Mouse (Mus musculus) limb, embryonic 15.5 days (tissue): Measurements from ENCODE around the gene Rbfox1. TPM values are rescaled to one million over a fixed set of nuclear protein-coding genes. Genes with fewer than 3 reads are reported as not detected.

Experiments used
- ATAC-seq: fragments of 200-750 bp; cut with Nextera tagmentation; 2 replicates; pipeline ENCODE4 v1.8.0; 2017; ENCODE audit warnings: low read depth, moderate TSS enrichment; ENCODE audit not compliant: insufficient number of reproducible peaks, low FRiP score, low TSS enrichment
- H3K27ac ChIP-seq: fragments of 300-500 bp; sonication (generic); 2 replicates; pipeline ENCODE4 v1.5.1; 2015; ENCODE audit warnings: moderate library complexity, mild to moderate bottlenecking, inconsistent platforms
- H3K27me3 ChIP-seq: fragments of 300-500 bp; sonication (generic); 2 replicates; pipeline ENCODE4 v1.6.1; 2015; ENCODE audit warnings: inconsistent platforms
- H3K36me3 ChIP-seq: fragments of 300-500 bp; sonication (generic); 2 replicates; pipeline ENCODE4 v1.6.1; 2015; ENCODE audit warnings: inconsistent platforms
- H3K4me1 ChIP-seq: fragments of 300-500 bp; sonication (generic); 2 replicates; pipeline ENCODE4 v1.6.1; 2015; ENCODE audit warnings: inconsistent platforms
- H3K4me2 ChIP-seq: fragments of 300-500 bp; sonication (generic); 2 replicates; pipeline ENCODE4 v1.6.1; 2015; ENCODE audit warnings: mild to moderate bottlenecking, inconsistent platforms
- H3K4me3 ChIP-seq: fragments of 300-500 bp; sonication (generic); 2 replicates; pipeline ENCODE4 v1.5.1; 2015; ENCODE audit warnings: mild to moderate bottlenecking, inconsistent platforms
- H3K9ac ChIP-seq: fragments of 300-500 bp; sonication (generic); 2 replicates; pipeline ENCODE4 v1.6.1; 2015; ENCODE audit warnings: inconsistent platforms
- H3K9me3 ChIP-seq: fragments of 300-500 bp; sonication (generic); 2 replicates; pipeline ENCODE4 v1.6.1; 2016; ENCODE audit warnings: inconsistent platforms
- WGBS: fragments of 180-500 bp; shearing (Covaris S2); methylation state at CpG from one replicate; pipeline ENCODE4 v1.1.7; 2015; 5-methylcytosine and 5-hydroxymethylcytosine counted together
- polyA plus RNA-seq: library from polyadenylated mRNA; unstranded; fragments of >200 nt; fragmentation: Nextera tagmentation; extraction: Ambion mirVana; gene quantifications from 2 replicates; pipeline ENCODE4 v1.2.1, GENCODE M21; 2015

Gene Rbfox1
- polyA plus RNA-seq, 1 experiment from 2014 or later, result 4.0 TPM

DNA sequence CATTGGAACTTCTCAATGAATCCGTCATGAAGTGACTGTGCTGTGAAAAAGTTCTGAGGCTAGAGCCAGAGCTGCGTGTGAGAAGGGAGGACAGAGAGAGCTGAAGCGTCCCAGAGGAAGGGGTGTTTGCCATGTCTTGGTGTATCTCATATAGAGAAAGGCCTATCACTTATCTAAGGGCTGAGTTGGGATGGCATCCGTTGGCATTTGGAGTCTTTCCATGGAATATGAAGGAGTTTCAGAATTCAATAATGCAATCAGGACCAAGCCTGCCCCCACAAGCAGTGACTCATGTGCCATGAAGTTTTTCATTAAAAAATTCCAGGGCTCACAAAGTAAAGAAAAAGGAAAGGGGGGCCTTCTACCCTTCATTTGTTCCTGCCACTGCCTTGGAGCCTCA, 112.0 kb downstream of the Rbfox1 start:
- no peaks in the 10 kb centered on the region for H3K27me3 ChIP-seq
- no peak overlapping the region for H3K4me2 ChIP-seq
- ATAC-seq, result no peak
- no peak overlapping the region for H3K27ac ChIP-seq
- H3K36me3 ChIP-seq, result no peaks in the 10 kb centered on the region
- H3K4me1 ChIP-seq, result no peaks in the 10 kb centered on the region
- no peak overlapping the region for H3K9ac ChIP-seq
- no peaks in the 10 kb centered on the region for H3K9me3 ChIP-seq
- H3K4me3 ChIP-seq, result no peak overlapping the region
- 62% methylated on average over 4 of the region's 4 CpGs for WGBS

DNA sequence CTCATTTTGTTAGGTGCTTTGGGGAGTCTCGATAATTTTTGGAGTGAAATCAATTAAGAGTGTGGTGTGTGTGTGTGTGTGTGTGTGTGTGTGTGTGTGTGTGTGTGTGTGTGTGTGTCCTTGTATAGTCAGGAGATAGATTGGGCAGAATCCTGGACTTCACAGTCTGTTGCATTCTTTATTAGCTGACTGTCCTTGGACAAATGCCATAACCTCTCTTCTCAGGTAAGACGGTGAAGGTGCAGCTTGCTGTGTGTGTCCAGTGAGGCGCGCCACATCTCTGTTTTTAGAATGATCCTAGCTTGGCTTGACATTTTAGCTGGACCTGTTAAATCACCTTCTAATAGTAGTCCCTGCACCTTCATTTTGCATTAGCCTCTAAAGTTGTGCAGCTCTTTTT, 112.5 kb downstream of the Rbfox1 start:
- 81% methylated on average over 4 of the region's 4 CpGs for WGBS
- no peak for ATAC-seq
- no peak overlapping the region for H3K4me2 ChIP-seq

GRCm38 (mm10) chr16:6000016-6000415, 114.9 kb downstream of the Rbfox1 start:
- no peak overlapping the region for H3K4me3 ChIP-seq
- H3K9ac ChIP-seq, result no peak overlapping the region
- WGBS, result 60% methylated on average over 1 of the region's 1 CpGs
- ATAC-seq, result no peak
- H3K36me3 ChIP-seq, result no peaks in the 10 kb centered on the region
- H3K27ac ChIP-seq, result no peak overlapping the region
- H3K9me3 ChIP-seq, result no peaks in the 10 kb centered on the region
- no peak overlapping the region for H3K4me2 ChIP-seq
- no peaks in the 10 kb centered on the region for H3K27me3 ChIP-seq
- no peaks in the 10 kb centered on the region for H3K4me1 ChIP-seq

More for the DNA sequence above, 112.5 kb downstream of the Rbfox1 start:
- Histone ChIP-seq H3K4me3 (no peak overlapping the region), H3K27ac (no peak overlapping the region), H3K36me3 (no peaks in the 10 kb centered on the region), H3K9me3 (no peaks in the 10 kb centered on the region), H3K27me3 (no peaks in the 10 kb centered on the region), H3K9ac (no peak overlapping the region), H3K4me1 (no peaks in the 10 kb centered on the region)

GRCm38 (mm10) chr16:6006996-6007395, 121.8 kb downstream of the Rbfox1 start:
- no peak for ATAC-seq
- H3K27me3 ChIP-seq, result no peaks in the 10 kb centered on the region
- H3K4me1 ChIP-seq, result no peaks in the 10 kb centered on the region
- H3K9ac ChIP-seq, result no peak overlapping the region
- no peaks in the 10 kb centered on the region for H3K9me3 ChIP-seq
- no peaks in the 10 kb centered on the region for H3K36me3 ChIP-seq
- H3K27ac ChIP-seq, result no peak overlapping the region
- no peak overlapping the region for H3K4me3 ChIP-seq
- no peak overlapping the region for H3K4me2 ChIP-seq

DNA sequence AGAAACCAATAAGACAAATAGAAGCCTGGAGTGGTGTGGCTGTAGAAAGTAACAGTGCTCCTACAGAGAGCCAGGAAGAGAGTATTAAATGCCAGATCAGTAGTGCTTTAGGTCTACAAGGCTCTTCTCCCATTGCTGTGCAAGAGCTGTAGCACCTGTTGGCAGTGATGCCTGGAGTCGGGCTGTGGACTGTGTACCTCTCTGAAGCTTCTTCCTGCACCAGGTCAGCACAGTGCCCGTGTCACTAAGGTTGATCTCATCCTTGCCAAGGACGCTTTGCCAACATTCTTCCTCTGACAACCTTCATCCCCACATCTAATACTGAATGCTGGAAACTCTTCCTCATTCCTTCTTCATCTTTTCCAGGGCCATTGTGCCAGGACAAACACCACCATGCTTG, 127.7 kb downstream of the Rbfox1 start:
- Histone ChIP-seq H3K4me3 (no peak overlapping the region), H3K4me2 (no peak overlapping the region), H3K4me1 (no peaks in the 10 kb centered on the region), H3K9me3 (no peaks in the 10 kb centered on the region), H3K9ac (no peak overlapping the region), H3K27me3 (no peaks in the 10 kb centered on the region), H3K36me3 (no peaks in the 10 kb centered on the region), H3K27ac (no peak overlapping the region)
- WGBS, result 68% methylated on average over 3 of the region's 3 CpGs
- ATAC-seq, result no peak

- Histone ChIP-seq H3K4me3 (no peak overlapping the region), H3K36me3 (no peaks in the 10 kb centered on the region), H3K27ac (no peak overlapping the region), H3K9ac (no peak overlapping the region), H3K4me1 (no peaks in the 10 kb centered on the region), H3K27me3 (no peaks in the 10 kb centered on the region), H3K9me3 (no peaks in the 10 kb centered on the region), H3K4me2 (no peak overlapping the region)
- WGBS, result 40% methylated on average over 5 of the region's 5 CpGs
- no peak for ATAC-seq
Observed at GRCm38 (mm10) chr16:6018639-6019038, 133.5 kb downstream of the Rbfox1 start.

DNA sequence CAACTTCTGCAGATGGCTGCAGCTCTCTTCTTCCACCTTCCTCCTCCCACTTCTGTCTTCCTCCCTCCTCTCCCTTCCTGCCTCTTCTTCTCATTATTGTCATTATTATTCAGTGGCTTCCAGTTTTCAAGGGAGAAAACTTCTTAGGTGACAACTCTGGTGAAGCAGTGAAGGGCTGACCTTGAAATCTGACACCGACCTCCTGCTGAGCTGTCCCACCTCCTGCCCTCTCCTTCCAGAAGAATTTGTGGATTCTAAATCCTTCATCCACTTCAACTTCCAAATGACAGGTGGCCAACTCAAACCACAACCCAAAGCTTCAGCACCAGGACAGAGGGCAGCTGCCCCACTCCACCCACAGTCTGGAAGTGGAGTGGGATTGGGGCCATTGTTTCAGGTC, 134.2 kb downstream of the Rbfox1 start:
- Histone ChIP-seq H3K4me3 (no peak overlapping the region), H3K4me2 (no peak overlapping the region), H3K4me1 (no peaks in the 10 kb centered on the region), H3K27me3 (no peaks in the 10 kb centered on the region), H3K9me3 (no peaks in the 10 kb centered on the region), H3K36me3 (no peaks in the 10 kb centered on the region), H3K27ac (no peak overlapping the region), H3K9ac (no peak overlapping the region)
- 17% methylated on average over 1 of the region's 1 CpGs for WGBS
- ATAC-seq, result no peak

DNA sequence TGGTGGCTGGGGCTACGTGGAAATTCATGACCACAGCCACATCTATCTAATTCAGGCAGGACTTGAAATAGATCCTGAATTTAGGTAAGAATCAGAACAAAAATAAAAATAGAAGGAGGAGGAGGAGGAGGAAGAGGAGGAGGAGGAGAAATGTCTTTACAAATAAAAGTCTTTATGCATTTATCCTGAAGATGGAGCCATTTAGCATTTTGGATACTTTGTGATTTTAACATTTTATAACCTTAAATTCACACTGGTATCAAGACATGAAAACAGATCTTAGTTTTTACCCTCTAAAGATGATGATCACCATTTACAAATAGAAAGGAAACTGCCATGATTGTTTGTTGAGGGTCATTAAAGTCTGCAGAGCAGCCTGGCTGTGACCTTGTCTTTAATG, 146.1 kb downstream of the Rbfox1 start:
- Histone ChIP-seq H3K4me2 (no peak overlapping the region), H3K9ac (no peak overlapping the region), H3K4me3 (no peak overlapping the region), H3K4me1 (no peaks in the 10 kb centered on the region), H3K27ac (no peak overlapping the region), H3K36me3 (no peaks in the 10 kb centered on the region), H3K27me3 (no peaks in the 10 kb centered on the region), H3K9me3 (no peaks in the 10 kb centered on the region)
- ATAC-seq, result no peak
- WGBS, result 75% methylated on average over 1 of the region's 1 CpGs

GRCm38 (mm10) chr16:6032563-6032962, 147.4 kb downstream of the Rbfox1 start:
- no peaks in the 10 kb centered on the region for H3K27me3 ChIP-seq
- H3K4me1 ChIP-seq, result no peaks in the 10 kb centered on the region
- H3K9ac ChIP-seq, result no peak overlapping the region
- no peak overlapping the region for H3K27ac ChIP-seq
- H3K4me3 ChIP-seq, result no peak overlapping the region
- no peaks in the 10 kb centered on the region for H3K9me3 ChIP-seq
- no peaks in the 10 kb centered on the region for H3K36me3 ChIP-seq
- H3K4me2 ChIP-seq, result no peak overlapping the region
- ATAC-seq, result no peak
- 85% methylated on average over 7 of the region's 7 CpGs for WGBS

- H3K36me3 ChIP-seq, result no peaks in the 10 kb centered on the region
- 79% methylated on average over 3 of the region's 3 CpGs for WGBS
- H3K27me3 ChIP-seq, result no peaks in the 10 kb centered on the region
- H3K4me2 ChIP-seq, result no peak overlapping the region
- H3K4me1 ChIP-seq, result no peaks in the 10 kb centered on the region
- no peak overlapping the region for H3K9ac ChIP-seq
- no peak overlapping the region for H3K4me3 ChIP-seq
- ATAC-seq, result no peak
- no peak overlapping the region for H3K27ac ChIP-seq
- no peaks in the 10 kb centered on the region for H3K9me3 ChIP-seq
Observed at GRCm38 (mm10) chr16:6034876-6035275, 149.7 kb downstream of the Rbfox1 start.

DNA sequence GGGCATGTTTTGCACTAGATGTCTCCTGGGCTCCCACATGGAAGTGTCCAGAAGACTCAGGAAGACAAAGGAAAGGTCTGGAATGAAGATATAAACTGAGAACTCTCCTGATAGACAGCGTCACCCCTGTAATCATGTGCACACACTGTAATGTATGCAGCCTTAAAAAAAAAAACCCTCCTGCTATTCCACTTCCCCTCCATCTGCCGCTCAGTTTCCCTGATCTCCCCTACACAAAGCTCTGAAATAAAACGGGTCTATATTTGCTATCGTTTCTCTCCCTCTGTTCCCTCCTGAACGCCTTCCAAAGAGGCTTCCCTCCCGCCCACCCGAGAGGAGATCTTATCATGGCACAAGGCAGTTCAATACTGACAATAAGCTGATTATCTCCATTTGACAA, 151.9 kb downstream of the Rbfox1 start:
- no peaks in the 10 kb centered on the region for H3K36me3 ChIP-seq
- no peak for ATAC-seq

GRCm38 (mm10) chr16:6042766-6043165, 157.6 kb downstream of the Rbfox1 start:
- H3K27me3 ChIP-seq, result no peaks in the 10 kb centered on the region
- no peaks in the 10 kb centered on the region for H3K36me3 ChIP-seq
- H3K4me2 ChIP-seq, result no peak overlapping the region
- 72% methylated on average over 3 of the region's 3 CpGs for WGBS
- no peak for ATAC-seq
- H3K27ac ChIP-seq, result no peak overlapping the region
- H3K9ac ChIP-seq, result no peak overlapping the region
- H3K4me3 ChIP-seq, result no peak overlapping the region
- H3K9me3 ChIP-seq, result no peaks in the 10 kb centered on the region
- H3K4me1 ChIP-seq, result no peaks in the 10 kb centered on the region

More for the DNA sequence above, 151.9 kb downstream of the Rbfox1 start:
- H3K4me1 ChIP-seq, result no peaks in the 10 kb centered on the region
- no peak overlapping the region for H3K4me3 ChIP-seq
- no peak overlapping the region for H3K4me2 ChIP-seq
- no peak overlapping the region for H3K9ac ChIP-seq
- no peak overlapping the region for H3K27ac ChIP-seq
- no peaks in the 10 kb centered on the region for H3K27me3 ChIP-seq
- 84% methylated on average over 7 of the region's 7 CpGs for WGBS
- no peaks in the 10 kb centered on the region for H3K9me3 ChIP-seq

- 87% methylated on average over 1 of the region's 1 CpGs for WGBS
- Histone ChIP-seq H3K27me3 (no peaks in the 10 kb centered on the region), H3K9me3 (no peaks in the 10 kb centered on the region), H3K4me1 (no peaks in the 10 kb centered on the region), H3K27ac (no peak overlapping the region), H3K36me3 (no peaks in the 10 kb centered on the region), H3K4me3 (no peak overlapping the region), H3K4me2 (no peak overlapping the region), H3K9ac (no peak overlapping the region)
- ATAC-seq, result no peak
Observed at GRCm38 (mm10) chr16:6048601-6049000, 163.4 kb downstream of the Rbfox1 start.
